Mouse (Mus musculus): ENCODE results near the gene Mapk8. TPM values are rescaled to one million over a fixed set of nuclear protein-coding genes. Genes with fewer than 3 reads are reported as not detected.

Mapk8 gene
- 7.1 and 8.6 TPM in 2 replicates for polyA plus RNA-seq (2015; fragmentation: Nextera tagmentation; extraction: Ambion mirVana)

- Histone ChIP-seq H3K4me2 (replicated peaks; ENCODE audit: low read depth) (peak within 1 kb of the TSS; percentile 80), H3K27me3 (replicated peaks; ENCODE audit: control insufficient read depth, insufficient read depth, low read length) (peaks cover 3% of the 10 kb centered on the region; the same call in 1 of the 2 replicates), H3K9me3 (ENCODE audit: control insufficient read depth) (no peaks in the 10 kb centered on the region), H3K27ac (ENCODE audit: low read depth, low read length) (peak within 1 kb of the TSS; percentile 95), H3K4me1 (replicated peaks; ENCODE audit: control insufficient read depth, insufficient read depth, low read length) (0 out of 2 replicates have a peak, but pooled peaks cover 5% of the 10 kb centered on the region), H3K9ac (ENCODE audit: low read depth, low read length) (peak within 1 kb of the TSS; percentile 94), H3K36me3 (ENCODE audit: control insufficient read depth, insufficient read depth) (no peaks in the 10 kb centered on the region), H3K4me3 (ENCODE audit: low read depth, low read length) (peak within 1 kb of the TSS; percentile 97)
- peak; percentile 97 for ATAC-seq
- peak; percentile 58 for TF ChIP-seq CTCF (IDR thresholded peaks at IDR 0.05; ENCODE audit: low read depth)
- WGBS, result under 1% methylated on average over 67 of the region's 70 CpGs
Observed at GRCm38 (mm10) chr14:33447027-33447569, at the start of gene Mapk8. TSS of gene Mapk8 (minus strand) at chr14:33447158.

- H3K36me3 ChIP-seq (ENCODE audit: control insufficient read depth, insufficient read depth), result no peaks in the 10 kb centered on the region
- no peak for TF ChIP-seq CTCF (IDR thresholded peaks at IDR 0.05; ENCODE audit: low read depth)
- 65% methylated on average over 4 of the region's 4 CpGs for WGBS
- H3K4me2 ChIP-seq (replicated peaks; ENCODE audit: low read depth), result no peak overlapping the region
- no peak overlapping the region for H3K9ac ChIP-seq (ENCODE audit: low read depth, low read length)
- ATAC-seq, result no peak
- H3K4me3 ChIP-seq (ENCODE audit: low read depth, low read length), result no peak overlapping the region
- H3K27me3 ChIP-seq (replicated peaks; ENCODE audit: control insufficient read depth, insufficient read depth, low read length), result no peaks in the 10 kb centered on the region
- H3K9me3 ChIP-seq (ENCODE audit: control insufficient read depth), result no peaks in the 10 kb centered on the region
- no peak overlapping the region for H3K27ac ChIP-seq (ENCODE audit: low read depth, low read length)
- no peaks in the 10 kb centered on the region for H3K4me1 ChIP-seq (replicated peaks; ENCODE audit: control insufficient read depth, insufficient read depth, low read length)
Observed at GRCm38 (mm10) chr14:33495226-33495625, 48.3 kb upstream of the Mapk8 start.

GRCm38 (mm10) chr14:33487805-33488550, 41.0 kb upstream of the Mapk8 start:
- 59% methylated on average over 15 of the region's 15 CpGs for WGBS
- no peak overlapping the region for H3K9ac ChIP-seq (ENCODE audit: low read depth, low read length)
- no peak for TF ChIP-seq CTCF (IDR thresholded peaks at IDR 0.05; ENCODE audit: low read depth)
- no peak overlapping the region for H3K27ac ChIP-seq (ENCODE audit: low read depth, low read length)
- H3K4me2 ChIP-seq (replicated peaks; ENCODE audit: low read depth), result no peak overlapping the region
- H3K36me3 ChIP-seq (ENCODE audit: control insufficient read depth, insufficient read depth), result no peaks in the 10 kb centered on the region
- H3K4me3 ChIP-seq (ENCODE audit: low read depth, low read length), result no peak overlapping the region
- H3K4me1 ChIP-seq (replicated peaks; ENCODE audit: control insufficient read depth, insufficient read depth, low read length), result no peaks in the 10 kb centered on the region
- ATAC-seq, result no peak
- H3K9me3 ChIP-seq (ENCODE audit: control insufficient read depth), result no peaks in the 10 kb centered on the region
- H3K27me3 ChIP-seq (replicated peaks; ENCODE audit: control insufficient read depth, insufficient read depth, low read length), result no peaks in the 10 kb centered on the region

GRCm38 (mm10) chr14:33481991-33482390, 35.0 kb upstream of the Mapk8 start:
- Histone ChIP-seq H3K36me3 (ENCODE audit: control insufficient read depth, insufficient read depth) (no peaks in the 10 kb centered on the region), H3K4me3 (ENCODE audit: low read depth, low read length) (no peak overlapping the region), H3K27me3 (replicated peaks; ENCODE audit: control insufficient read depth, insufficient read depth, low read length) (no peaks in the 10 kb centered on the region), H3K4me1 (replicated peaks; ENCODE audit: control insufficient read depth, insufficient read depth, low read length) (no peaks in the 10 kb centered on the region), H3K4me2 (replicated peaks; ENCODE audit: low read depth) (no peak overlapping the region), H3K9ac (ENCODE audit: low read depth, low read length) (no peak overlapping the region), H3K27ac (ENCODE audit: low read depth, low read length) (no peak overlapping the region), H3K9me3 (ENCODE audit: control insufficient read depth) (no peaks in the 10 kb centered on the region)
- ATAC-seq, result no peak
- 67% methylated on average over 3 of the region's 3 CpGs for WGBS
- TF ChIP-seq CTCF (IDR thresholded peaks at IDR 0.05; ENCODE audit: low read depth), result no peak

GRCm38 (mm10) chr14:33476094-33476760, 29.3 kb upstream of the Mapk8 start:
- no peaks in the 10 kb centered on the region for H3K36me3 ChIP-seq (ENCODE audit: control insufficient read depth, insufficient read depth)
- H3K27me3 ChIP-seq (replicated peaks; ENCODE audit: control insufficient read depth, insufficient read depth, low read length), result no peaks in the 10 kb centered on the region
- no peak overlapping the region for H3K4me2 ChIP-seq (replicated peaks; ENCODE audit: low read depth)
- 5% methylated on average over 3 of the region's 3 CpGs for WGBS
- no peaks in the 10 kb centered on the region for H3K9me3 ChIP-seq (ENCODE audit: control insufficient read depth)
- ATAC-seq, result no peak
- no peak overlapping the region for H3K27ac ChIP-seq (ENCODE audit: low read depth, low read length)
- no peak for TF ChIP-seq CTCF (IDR thresholded peaks at IDR 0.05; ENCODE audit: low read depth)
- no peaks in the 10 kb centered on the region for H3K4me1 ChIP-seq (replicated peaks; ENCODE audit: control insufficient read depth, insufficient read depth, low read length)
- H3K4me3 ChIP-seq (ENCODE audit: low read depth, low read length), result no peak overlapping the region
- no peak overlapping the region for H3K9ac ChIP-seq (ENCODE audit: low read depth, low read length)

- Histone ChIP-seq H3K36me3 (ENCODE audit: control insufficient read depth, insufficient read depth) (no peaks in the 10 kb centered on the region), H3K27me3 (replicated peaks; ENCODE audit: control insufficient read depth, insufficient read depth, low read length) (no peaks in the 10 kb centered on the region), H3K4me1 (replicated peaks; ENCODE audit: control insufficient read depth, insufficient read depth, low read length) (no peaks in the 10 kb centered on the region), H3K27ac (ENCODE audit: low read depth, low read length) (no peak overlapping the region), H3K9ac (ENCODE audit: low read depth, low read length) (no peak overlapping the region), H3K9me3 (ENCODE audit: control insufficient read depth) (no peaks in the 10 kb centered on the region), H3K4me2 (replicated peaks; ENCODE audit: low read depth) (no peak overlapping the region), H3K4me3 (ENCODE audit: low read depth, low read length) (no peak overlapping the region)
- TF ChIP-seq CTCF (IDR thresholded peaks at IDR 0.05; ENCODE audit: low read depth), result no peak
- ATAC-seq, result no peak
- 58% methylated on average over 2 of the region's 2 CpGs for WGBS
Observed at GRCm38 (mm10) chr14:33474461-33474860, 27.5 kb upstream of the Mapk8 start.
